Mouse (Mus musculus) thymus, adult 2 months (tissue): ENCODE measurements at regions not wholly inside any gene's neighbourhood (a gene's known extent, or its start where the extent isn't known, plus 50 kb on each side); places are given as distances from the start of the nearest gene placed in this dataset.

Experiments
- CTCF ChIP-seq: fragments of 200-500 bp; IDR thresholded peaks from 2 replicates; pipeline ENCODE4 v1.5.1; 2012; ENCODE audit warnings: mild to moderate bottlenecking, control low read depth, low read length, moderate library complexity, borderline replicate concordance; ENCODE audit not compliant: control insufficient read depth, poor library complexity, insufficient read depth; ENCODE audit errors: extremely low read depth
- POLR2A ChIP-seq: fragments of 200-500 bp; IDR thresholded peaks from 2 replicates; pipeline ENCODE4 v1.6.1; 2012; ENCODE audit warnings: mild to moderate bottlenecking, low read length, control low read depth, moderate library complexity; ENCODE audit not compliant: control insufficient read depth, poor library complexity, insufficient read depth; ENCODE audit errors: extremely low read depth

DNA sequence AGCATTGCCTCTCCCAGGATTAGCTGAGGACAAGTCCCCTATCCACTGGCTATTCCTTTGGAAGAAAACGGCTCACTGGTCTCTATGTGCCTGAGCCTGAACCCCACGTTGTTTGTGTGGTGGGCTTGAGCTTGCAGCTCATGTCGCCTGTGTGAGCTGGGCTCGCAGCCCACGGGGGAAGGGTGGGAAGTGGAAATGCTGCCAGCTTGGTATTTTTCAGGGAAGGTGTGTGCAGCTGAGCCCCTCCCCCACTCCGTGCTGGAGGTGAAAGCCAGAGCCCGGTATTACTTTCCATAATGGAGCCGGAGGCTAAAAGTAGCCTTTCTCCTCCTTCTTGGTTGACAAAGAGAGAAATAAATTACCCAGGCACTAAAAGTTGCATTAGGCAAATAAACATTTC, 180.5 kb upstream of the Zc3h12a start:
- TF ChIP-seq CTCF (no peak), POLR2A (no peak)
